Mouse (Mus musculus): ENCODE measurements around the gene Cd300ld2.
"Not testable (repeated sequence)": the region's sequence is repeated elsewhere in the genome, so short reads cannot be mapped to it uniquely, and the experiment has no call there.

DNA sequence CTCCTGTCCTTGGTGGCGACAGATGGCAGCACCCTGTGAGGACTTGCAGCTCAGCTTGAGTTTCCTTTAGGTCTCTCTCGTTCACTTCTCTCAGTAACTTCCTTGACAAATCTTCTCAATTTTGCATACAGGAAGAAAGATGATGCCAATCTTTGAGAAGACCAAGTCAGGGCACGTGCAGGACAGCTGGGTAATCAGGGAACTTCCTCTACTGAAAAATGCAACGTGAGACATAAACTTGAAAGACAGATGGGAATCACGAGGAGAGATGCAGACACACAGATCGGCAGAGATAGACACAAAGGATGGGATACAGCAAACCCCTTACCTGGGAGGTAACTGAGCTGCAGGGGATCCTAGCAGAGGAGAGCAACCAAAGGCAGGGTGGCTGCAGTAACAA, 10.9 kb upstream of the Cd300ld2 start, which contains the start of gene Cd300ld4:
- TF ChIP-seq USF1 (IDR thresholded peaks at IDR 0.05; ENCODE audit: low read depth); SRF (IDR thresholded peaks at IDR 0.05; ENCODE audit: control insufficient read depth, insufficient read length, low read depth); E2F4 (IDR thresholded peaks at IDR 0.05; ENCODE audit: insufficient read depth); POLR2A (IDR thresholded peaks at IDR 0.05; ENCODE audit: insufficient read length, low read depth); POLR2AphosphoS2 (IDR thresholded peaks at IDR 0.05; ENCODE audit: insufficient read length, low read depth); MYOD1 (IDR thresholded peaks at IDR 0.05; ENCODE audit: control insufficient read depth in 1 of 3, insufficient read length in 2 of 3, low read depth in 2 of 3); TCF12 (IDR thresholded peaks at IDR 0.05; ENCODE audit: insufficient read depth, poor library complexity, severe bottlenecking): not testable (repeated sequence)

Measured in myocyte (in vitro differentiated cells).